Mouse (Mus musculus): ENCODE data around the gene Ccdc90b. TPM values are rescaled to one million over a fixed set of nuclear protein-coding genes. Genes with fewer than 3 reads are reported as not detected.

Gene Ccdc90b
- polyA plus RNA-seq (2016; fragmentation: Nextera tagmentation; extraction: Ambion mirVana), result 75.3 and 77.7 TPM in 2 replicates

DNA sequence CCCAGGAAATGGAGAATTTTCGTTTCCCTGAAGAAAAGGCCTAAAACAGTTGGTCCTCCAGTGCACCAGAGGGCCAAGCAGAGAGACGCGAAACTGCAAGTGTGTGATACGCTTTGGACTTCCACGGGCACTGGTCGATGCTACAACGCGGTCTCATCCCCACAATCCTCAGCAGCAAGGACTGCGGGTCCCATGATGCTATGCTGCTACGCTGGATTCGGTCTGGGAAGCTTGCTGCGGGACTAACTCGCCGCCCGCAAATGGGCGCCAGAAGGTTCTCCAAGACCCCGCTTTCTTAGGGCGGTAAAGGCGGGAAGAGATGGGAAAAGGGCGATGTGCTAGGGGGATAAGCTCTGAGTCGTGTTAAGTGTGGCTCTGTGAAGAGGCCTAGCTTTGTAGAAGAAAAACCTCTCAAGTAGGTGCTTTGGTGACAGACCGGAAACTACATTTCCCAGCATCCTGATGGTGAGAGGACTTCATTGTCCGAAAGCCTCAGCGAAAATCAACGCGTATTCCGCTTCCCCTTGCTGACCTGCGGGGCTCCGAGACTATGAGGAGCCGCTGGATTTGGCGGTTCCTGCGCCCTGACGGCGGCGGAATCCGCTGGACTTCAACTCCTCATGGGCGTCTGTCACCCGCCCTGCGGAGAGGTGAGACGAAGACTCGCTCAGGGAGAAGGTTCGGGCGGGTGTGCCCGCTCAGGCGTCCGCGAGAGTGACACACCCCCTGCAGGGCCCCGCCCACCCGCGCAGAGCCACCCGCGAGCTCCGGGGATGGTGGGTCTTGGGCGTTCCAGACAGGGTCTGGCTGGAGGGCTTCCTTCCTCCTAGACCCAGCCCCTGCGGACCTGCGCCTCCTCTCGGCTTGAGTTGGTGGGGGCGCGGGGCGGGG is at the start of gene Ccdc90b:
Ccdc90b (plus strand) TSS at position 164 of the 891 bp plus-strand sequence.
- Histone ChIP-seq H3K36me3 (replicated peaks) (peaks cover 4% of the 10 kb centered on the region), H3K9ac (peak within 1 kb of the TSS; percentile 75), H3K4me3 (replicated peaks) (peak within 1 kb of the TSS; percentile 82), H3K4me2 (peak within 1 kb of the TSS; percentile 57), H3K27me3 (no peaks in the 10 kb centered on the region), H3K4me1 (peaks cover 5% of the 10 kb centered on the region), H3K27ac (peak within 1 kb of the TSS; percentile 92), H3K9me3 (no peaks in the 10 kb centered on the region)
- WGBS, result under 1% methylated on average over 60 of the region's 60 CpGs
- peak; percentile 97 for ATAC-seq (ENCODE audit: low FRiP score)

- Histone ChIP-seq H3K4me3 (replicated peaks) (no peak overlapping the region), H3K4me2 (no peak overlapping the region), H3K36me3 (replicated peaks) (no peaks in the 10 kb centered on the region), H3K27me3 (no peaks in the 10 kb centered on the region), H3K4me1 (no peaks in the 10 kb centered on the region), H3K27ac (no peak overlapping the region), H3K9me3 (no peaks in the 10 kb centered on the region), H3K9ac (no peak overlapping the region)
- no peak for ATAC-seq (ENCODE audit: low FRiP score)
- 64% methylated on average over 3 of the region's 3 CpGs for WGBS
Measured at GRCm38 (mm10) chr7:92520397-92520796, 40.6 kb upstream of the Ccdc90b start.

- H3K27me3 ChIP-seq, result no peaks in the 10 kb centered on the region
- H3K9ac ChIP-seq, result no peak overlapping the region
Measured at GRCm38 (mm10) chr7:92520820-92521219, 40.1 kb upstream of the Ccdc90b start.

GRCm38 (mm10) chr7:92529245-92529644 is 31.7 kb upstream of the Ccdc90b start:
- no peak for ATAC-seq (ENCODE audit: low FRiP score)
- WGBS, result 90% methylated on average over 4 of the region's 4 CpGs
- H3K36me3 ChIP-seq (replicated peaks), result no peaks in the 10 kb centered on the region

More at GRCm38 (mm10) chr7:92520820-92521219, 40.1 kb upstream of the Ccdc90b start:
- 28% methylated on average over 4 of the region's 4 CpGs for WGBS
- no peak overlapping the region for H3K4me2 ChIP-seq
- H3K27ac ChIP-seq, result no peak overlapping the region
- no peak overlapping the region for H3K4me3 ChIP-seq (replicated peaks)
- no peaks in the 10 kb centered on the region for H3K9me3 ChIP-seq
- ATAC-seq (ENCODE audit: low FRiP score), result no peak
- no peaks in the 10 kb centered on the region for H3K4me1 ChIP-seq
- no peaks in the 10 kb centered on the region for H3K36me3 ChIP-seq (replicated peaks)

DNA sequence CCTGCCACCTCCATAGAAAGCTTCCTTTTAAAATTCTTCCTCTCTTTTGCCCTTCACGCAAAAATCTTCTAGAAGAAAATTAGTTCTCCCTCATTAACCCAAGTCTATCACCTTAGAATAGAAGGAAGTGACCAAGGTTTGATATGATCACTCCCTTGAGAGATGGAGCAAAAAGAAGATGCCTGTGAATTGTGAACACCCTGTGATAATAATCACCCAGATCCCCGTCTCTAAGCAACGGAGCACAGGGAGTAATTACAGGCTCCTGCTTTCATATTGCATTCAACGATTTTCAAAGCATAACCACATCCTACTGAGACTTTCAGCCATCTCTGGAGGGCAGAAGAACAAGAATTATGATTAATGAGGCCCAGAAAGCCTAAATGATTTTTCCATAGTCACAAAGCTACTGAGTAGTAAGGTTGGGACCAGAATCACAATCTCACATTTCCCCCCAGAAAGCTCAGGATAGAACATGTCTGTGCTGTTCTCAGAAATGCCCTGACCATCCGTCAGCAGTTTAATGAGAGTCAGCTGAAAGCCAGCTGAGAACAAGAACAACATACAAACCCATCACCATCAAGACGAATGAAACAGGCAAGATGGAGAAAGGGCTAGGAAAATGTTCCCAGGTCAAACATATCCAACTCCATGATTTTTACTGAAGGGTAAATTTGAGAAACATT is 28.5 kb upstream of the Ccdc90b start:
- Histone ChIP-seq H3K4me2 (no peak overlapping the region), H3K36me3 (replicated peaks) (no peaks in the 10 kb centered on the region), H3K27me3 (no peaks in the 10 kb centered on the region), H3K9me3 (no peaks in the 10 kb centered on the region), H3K4me1 (peaks cover 5% of the 10 kb centered on the region; the same call in 1 of the 2 replicates), H3K27ac (peak overlapping the region; percentile 81), H3K9ac (no peak overlapping the region), H3K4me3 (replicated peaks) (no peak overlapping the region)
- 55% methylated on average over 6 of the region's 6 CpGs for WGBS
- ATAC-seq (ENCODE audit: low FRiP score), result peak; percentile 89

More at GRCm38 (mm10) chr7:92529245-92529644, 31.7 kb upstream of the Ccdc90b start:
- no peaks in the 10 kb centered on the region for H3K9me3 ChIP-seq
- no peak overlapping the region for H3K4me2 ChIP-seq
- no peak overlapping the region for H3K9ac ChIP-seq
- peaks cover 5% of the 10 kb centered on the region; the same call in 1 of the 2 replicates for H3K4me1 ChIP-seq
- no peak overlapping the region for H3K27ac ChIP-seq
- no peak overlapping the region for H3K4me3 ChIP-seq (replicated peaks)
- no peaks in the 10 kb centered on the region for H3K27me3 ChIP-seq

GRCm38 (mm10) chr7:92546763-92547162 is 14.2 kb upstream of the Ccdc90b start:
- Histone ChIP-seq H3K9me3 (no peaks in the 10 kb centered on the region), H3K4me3 (replicated peaks) (no peak overlapping the region), H3K27me3 (no peaks in the 10 kb centered on the region), H3K4me1 (no peaks in the 10 kb centered on the region), H3K36me3 (replicated peaks) (no peaks in the 10 kb centered on the region), H3K4me2 (no peak overlapping the region), H3K9ac (no peak overlapping the region), H3K27ac (no peak overlapping the region)
- no peak for ATAC-seq (ENCODE audit: low FRiP score)
- 81% methylated on average over 2 of the region's 2 CpGs for WGBS

GRCm38 (mm10) chr7:92550248-92550989 is 10.5 kb upstream of the Ccdc90b start:
- WGBS, result 92% methylated on average over 6 of the region's 6 CpGs
- H3K27ac ChIP-seq, result no peak overlapping the region
- H3K4me3 ChIP-seq (replicated peaks), result no peak overlapping the region

DNA sequence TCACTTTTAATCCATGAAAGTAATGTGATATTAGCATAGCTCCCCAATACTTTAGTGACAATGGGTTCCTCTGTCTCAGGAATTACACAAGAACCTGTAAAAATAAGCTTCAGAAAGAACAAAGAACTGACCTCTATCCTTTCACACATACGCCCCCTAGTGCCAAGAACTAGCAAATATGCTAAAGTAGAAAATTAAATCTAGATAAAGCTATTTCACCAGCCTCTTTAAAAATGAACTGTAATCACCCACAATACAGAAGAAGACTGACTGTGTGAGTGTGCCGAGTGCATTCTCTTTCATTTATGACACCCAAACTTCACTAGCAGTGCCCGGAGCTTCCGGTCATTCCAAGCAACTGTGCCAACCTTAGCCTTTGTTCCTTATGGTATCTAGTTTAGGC is 10.0 kb upstream of the Ccdc90b start:
- Histone ChIP-seq H3K9me3 (no peaks in the 10 kb centered on the region), H3K9ac (no peak overlapping the region), H3K36me3 (replicated peaks) (no peaks in the 10 kb centered on the region), H3K4me2 (no peak overlapping the region), H3K27ac (no peak overlapping the region), H3K4me1 (no peaks in the 10 kb centered on the region), H3K27me3 (no peaks in the 10 kb centered on the region), H3K4me3 (replicated peaks) (no peak overlapping the region)
- WGBS, result 53% methylated on average over 4 of the region's 4 CpGs
- peak; percentile 87 for ATAC-seq (ENCODE audit: low FRiP score)

More at GRCm38 (mm10) chr7:92550248-92550989, 10.5 kb upstream of the Ccdc90b start:
- Histone ChIP-seq H3K36me3 (replicated peaks) (no peaks in the 10 kb centered on the region), H3K27me3 (no peaks in the 10 kb centered on the region), H3K4me1 (no peaks in the 10 kb centered on the region), H3K9me3 (no peaks in the 10 kb centered on the region), H3K4me2 (no peak overlapping the region), H3K9ac (no peak overlapping the region)
- peak; percentile 41 for ATAC-seq (ENCODE audit: low FRiP score)

- ATAC-seq (ENCODE audit: low FRiP score), result no peak
- H3K9me3 ChIP-seq, result no peaks in the 10 kb centered on the region
- no peak overlapping the region for H3K27ac ChIP-seq
- WGBS, result 94% methylated on average over 2 of the region's 2 CpGs
- H3K4me2 ChIP-seq, result no peak overlapping the region
- H3K36me3 ChIP-seq (replicated peaks), result no peaks in the 10 kb centered on the region
- no peak overlapping the region for H3K4me3 ChIP-seq (replicated peaks)
- H3K9ac ChIP-seq, result no peak overlapping the region
- H3K4me1 ChIP-seq, result peaks cover 5% of the 10 kb centered on the region
- no peaks in the 10 kb centered on the region for H3K27me3 ChIP-seq
Measured at GRCm38 (mm10) chr7:92558744-92559143, 2.2 kb upstream of the Ccdc90b start.

- Histone ChIP-seq H3K9ac (no peak overlapping the region), H3K4me1 (peaks cover 5% of the 10 kb centered on the region), H3K9me3 (no peaks in the 10 kb centered on the region), H3K4me2 (no peak overlapping the region), H3K4me3 (replicated peaks) (no peak overlapping the region), H3K36me3 (replicated peaks) (peaks cover 15% of the 10 kb centered on the region), H3K27me3 (no peaks in the 10 kb centered on the region), H3K27ac (no peak overlapping the region)
- ATAC-seq (ENCODE audit: low FRiP score), result no peak
- WGBS, result 92% methylated on average over 1 of the region's 1 CpGs
Measured at GRCm38 (mm10) chr7:92566775-92567174, 5.8 kb downstream of the Ccdc90b start.

DNA sequence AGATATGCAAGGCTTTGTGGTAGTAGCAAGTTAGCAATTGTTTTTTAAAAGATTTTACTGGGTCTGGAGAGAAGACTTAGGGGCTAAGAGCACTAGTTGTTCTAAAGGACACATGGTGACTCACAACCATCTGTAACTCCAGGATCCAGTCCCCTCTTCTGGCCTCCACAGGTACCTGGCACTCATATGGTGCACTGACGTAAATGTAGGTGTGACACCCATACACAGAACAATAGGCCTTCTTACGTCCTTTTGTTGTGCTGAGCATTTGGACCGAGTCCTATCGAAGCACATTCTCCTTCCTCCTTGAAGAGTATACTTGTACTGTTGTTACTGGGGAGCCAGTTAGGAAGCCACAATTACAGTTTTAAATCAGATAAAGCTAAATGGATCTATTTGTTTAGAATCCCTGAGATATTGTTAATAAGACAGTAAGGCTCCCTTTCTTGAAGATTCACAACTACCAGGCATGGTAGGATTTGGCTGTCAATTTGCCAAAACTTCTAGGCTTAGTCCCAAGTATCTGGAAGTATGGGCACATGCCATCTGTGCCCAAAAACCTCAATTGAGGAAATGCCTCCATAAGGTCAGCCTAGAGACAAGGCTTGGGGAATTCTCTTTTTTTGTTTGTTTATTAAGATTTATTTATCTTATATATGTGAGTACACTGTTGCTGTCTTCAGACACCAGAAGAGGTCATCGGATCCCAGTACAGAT is 19.7 kb downstream of the Ccdc90b start:
- Histone ChIP-seq H3K9me3 (no peaks in the 10 kb centered on the region), H3K4me2 (no peak overlapping the region), H3K4me1 (no peaks in the 10 kb centered on the region), H3K9ac (no peak overlapping the region), H3K27ac (no peak overlapping the region), H3K36me3 (replicated peaks) (peaks cover 28% of the 10 kb centered on the region), H3K4me3 (replicated peaks) (no peak overlapping the region), H3K27me3 (no peaks in the 10 kb centered on the region)
- WGBS, result 88% methylated on average over 5 of the region's 5 CpGs
- ATAC-seq (ENCODE audit: low FRiP score), result no peak

Data from forebrain, embryonic 12.5 days (tissue).